Comparison of ENCODE assay signal across 17 mouse cellular contexts in genomic region chr6:113632863-113633262, GRCm38 (mm10). TPM values are rescaled to one million over a fixed set of nuclear protein-coding genes. Genes with fewer than 3 reads are reported as not detected.
"Had no signal": no experiment of that assay in that cellular context is flagged by ENCODE, and none has a peak within 500 bp of the region (broad histone marks: within the 10 kb centered on the region; RNA-seq: fewer than 3 reads in every experiment).

No protein-coding gene starts in this region.

- ATAC-seq: intestine, embryonic 16.5 days; midbrain, embryonic 13.5 days had no signal

- H3K9ac ChIP-seq: liver, embryonic 13.5 days; midbrain, embryonic 13.5 days had no signal

- H3K4me3 ChIP-seq: liver, embryonic 13.5 days; megakaryocyte, embryonic 14.5 days; midbrain, embryonic 13.5 days had no signal

- H3K4me2 ChIP-seq: liver, embryonic 13.5 days; midbrain, embryonic 13.5 days had no signal

- DNase-seq: kidney, adult 8-10 months; kidney, postnatal 14 days; liver; liver, embryonic 13.5 days; lung, adult 2 months; lung, postnatal 14 days; right cerebral cortex, adult 18-20 months; thymus, postnatal 4 days had no signal

- H3K4me1 ChIP-seq: midbrain, embryonic 13.5 days had no signal

- H3K27me3 ChIP-seq: liver, embryonic 13.5 days; midbrain, embryonic 13.5 days had no signal

- H3K27ac ChIP-seq: liver, embryonic 13.5 days; macrophage; midbrain, embryonic 13.5 days had no signal

- H3K9me3 ChIP-seq: liver, embryonic 13.5 days; megakaryocyte, embryonic 14.5 days; midbrain, embryonic 13.5 days had no signal

RNA-seq across cellular contexts. Expression of gene Fancd2os, which starts 32.3 kb away (rescaled TPM):
- total RNA-seq: left cerebral cortex, adult 18-20 months; left cerebral cortex, postnatal 10 days; midbrain, postnatal 0 days had no signal
- polyA plus RNA-seq: intestine, embryonic 16.5 days; large intestine, adult 2 months; lung, adult 2 months; macrophage; midbrain, embryonic 13.5 days; neural tube, embryonic 14.5 days had no signal
